In the genomic region with DNA sequence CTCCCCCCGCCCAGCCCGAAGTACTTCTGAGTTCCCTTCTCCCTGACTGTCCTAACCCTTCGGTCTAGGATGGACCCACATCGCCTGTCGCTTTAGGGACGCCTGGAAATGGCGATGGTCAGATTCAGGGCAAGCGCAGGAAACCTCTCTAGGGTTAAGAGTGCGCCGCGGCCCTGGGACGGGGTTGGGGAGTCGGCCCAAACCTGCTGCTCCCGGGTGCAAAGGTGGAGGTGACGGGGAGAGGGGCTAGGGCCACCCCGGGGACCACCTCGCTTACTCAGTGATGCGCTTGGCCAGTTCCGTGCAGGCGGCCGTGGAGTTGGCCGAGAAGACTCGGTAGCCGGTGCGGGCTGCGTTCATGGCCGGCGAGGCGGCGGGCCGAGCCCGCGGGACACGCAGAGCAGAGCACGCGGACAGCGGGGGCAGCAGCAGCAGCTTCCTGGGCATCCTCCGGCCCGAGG, we compare ENCODE assay signal across 1 mouse cellular context.
A peak's percentile ranks its signal among the peaks of the same experiment; 100 is the strongest.
TF ChIP-seq lines count a peak whose summit lies in the region.

No protein-coding gene starts in this region.

TF ChIP-seq in CH12.LX, 34 proteins besides CTCF, POLR2A, EP300 and RAD21:
- TF ChIP-seq NELFE (IDR thresholded peaks at IDR 0.05; ENCODE audit: low read depth, low read length) (no peak), ZMIZ1 (IDR thresholded peaks at IDR 0.05; ENCODE audit: low read depth, low read length) (no peak), RCOR1 (conservative IDR thresholded peaks at IDR 0.05; ENCODE audit: low read depth, low read length) (no peak), HCFC1 (IDR thresholded peaks at IDR 0.05; ENCODE audit: low read depth, low read length) (no peak), MXI1 (IDR thresholded peaks at IDR 0.05; ENCODE audit: low read depth, low read length) (peak; percentile 49; the same call in 1 of the 2 replicates), UBTF (IDR thresholded peaks at IDR 0.05; ENCODE audit: low read depth, low read length) (peak; percentile 95), BHLHE40 (IDR thresholded peaks at IDR 0.05; ENCODE audit: low read depth, low read length) (no peak), MEF2A (IDR thresholded peaks at IDR 0.05; ENCODE audit: borderline replicate concordance, low read depth, low read length) (peak; percentile 6; the same call in 1 of the 2 replicates)
